Mouse (Mus musculus) testis, adult 2 months (tissue): ENCODE results near the gene Rbp1.

Source experiments
- CTCF ChIP-seq: fragments of 200-500 bp; IDR thresholded peaks from 2 replicates; pipeline ENCODE4 v1.5.1; 2012; ENCODE audit warnings: low read depth, mild to moderate bottlenecking, inconsistent platforms, low read length, moderate library complexity; ENCODE audit not compliant: control insufficient read depth, insufficient read depth, insufficient replicate concordance
- POLR2A ChIP-seq: fragments of 200-500 bp; IDR thresholded peaks from 2 replicates; pipeline ENCODE4 v1.6.1; 2012; ENCODE audit warnings: low read depth, mild to moderate bottlenecking, inconsistent platforms, low read length, moderate library complexity; ENCODE audit not compliant: control insufficient read depth

- TF ChIP-seq POLR2A (no peak), CTCF (no peak)
Observed at GRCm38 (mm10) chr9:98490128-98490527, 67.4 kb downstream of the Rbp1 start.
